Mouse (Mus musculus) CD8-positive naive resting alpha-beta T cell, adult 2 months (primary cell): ENCODE measurements around the gene Higd1a.

Experiments used
- DNase-seq, 2 experiments: peaks; one replicate each; pipeline ENCODE4 v3.0.0; 2022; ENCODE audit warnings: low read depth in 2 of 2, low spot score in 2 of 2

The Higd1a gene

GRCm38 (mm10) chr9:121798887-121799520, 59.2 kb downstream of the Higd1a start:
- DNase-seq: no peak
